Mouse (Mus musculus) hindbrain, embryonic 10.5 days (tissue): ENCODE measurements at regions not wholly inside any gene's neighbourhood (a gene's known extent, or its start where the extent isn't known, plus 50 kb on each side); places are given as distances from the start of the nearest gene placed in this dataset.

Experiments used
- DNase-seq: peaks from one replicate; pipeline ENCODE4 v3.0.0-alpha.2; 2017; ENCODE audit warnings: low spot score
- H3K27ac ChIP-seq: fragments of 300-500 bp; sonication (generic); 2 replicates; pipeline ENCODE4 v1.5.1; 2016; ENCODE audit warnings: mild to moderate bottlenecking, moderate library complexity
- H3K27me3 ChIP-seq: fragments of 300-500 bp; sonication (generic); 2 replicates; pipeline ENCODE4 v1.6.1; 2016; ENCODE audit warnings: mild to moderate bottlenecking; ENCODE audit not compliant: poor library complexity, insufficient read depth, severe bottlenecking
- H3K36me3 ChIP-seq: fragments of 300-500 bp; sonication (generic); 2 replicates; pipeline ENCODE4 v1.6.1; 2016; ENCODE audit warnings: mild to moderate bottlenecking, moderate library complexity
- H3K4me1 ChIP-seq: fragments of 300-500 bp; sonication (generic); replicated peaks from 2 replicates; pipeline ENCODE4 v1.6.1; 2016; ENCODE audit warnings: mild to moderate bottlenecking
- H3K4me3 ChIP-seq: fragments of 300-500 bp; sonication (generic); 2 replicates; pipeline ENCODE4 v1.5.1; 2016; ENCODE audit warnings: mild to moderate bottlenecking, moderate library complexity
- H3K9me3 ChIP-seq: fragments of 300-500 bp; sonication (generic); 2 replicates; pipeline ENCODE4 v1.6.1; 2016; ENCODE audit warnings: mild to moderate bottlenecking, moderate library complexity
- WGBS: fragments of 180-500 bp; shearing (Covaris S2); methylation state at CpG from one replicate; pipeline ENCODE4 v1.1.7; 2016; 5-methylcytosine and 5-hydroxymethylcytosine counted together

- 91% methylated on average over 6 of the region's 6 CpGs for WGBS
- H3K9me3 ChIP-seq, result no peaks in the 10 kb centered on the region
- H3K36me3 ChIP-seq, result no peaks in the 10 kb centered on the region
- H3K27ac ChIP-seq, result no peak overlapping the region
- 0 out of 2 replicates have a peak, but pooled peaks cover 4% of the 10 kb centered on the region for H3K27me3 ChIP-seq
- H3K4me3 ChIP-seq, result no peak overlapping the region
- no peak for DNase-seq
- peaks cover 52% of the 10 kb centered on the region for H3K4me1 ChIP-seq
Observed at GRCm38 (mm10) chr7:129983601-129984120, 392.0 kb downstream of the Wdr11 start.

- WGBS, result 77% methylated on average over 9 of the region's 9 CpGs
Observed at GRCm38 (mm10) chr7:129984367-129984766, 392.7 kb downstream of the Wdr11 start.

GRCm38 (mm10) chr7:129987119-129987665 is 395.5 kb downstream of the Wdr11 start:
- peak overlapping the region; percentile 23; the same call in 1 of the 2 replicates for H3K27ac ChIP-seq
- 59% methylated on average over 6 of the region's 6 CpGs for WGBS
- H3K4me3 ChIP-seq, result no peak overlapping the region
- 0 out of 2 replicates have a peak, but pooled peaks cover 4% of the 10 kb centered on the region for H3K27me3 ChIP-seq
- peaks cover 45% of the 10 kb centered on the region for H3K4me1 ChIP-seq
- no peaks in the 10 kb centered on the region for H3K9me3 ChIP-seq
- H3K36me3 ChIP-seq, result no peaks in the 10 kb centered on the region
- no peak for DNase-seq

More at GRCm38 (mm10) chr7:129984367-129984766, 392.7 kb downstream of the Wdr11 start:
- H3K27ac ChIP-seq, result 0 out of 2 replicates have a peak overlapping the region, but pooled peaks have one; percentile 12
- H3K4me3 ChIP-seq, result no peak overlapping the region
- no peaks in the 10 kb centered on the region for H3K36me3 ChIP-seq
- no peaks in the 10 kb centered on the region for H3K9me3 ChIP-seq
- H3K4me1 ChIP-seq, result peaks cover 49% of the 10 kb centered on the region
- H3K27me3 ChIP-seq, result 0 out of 2 replicates have a peak, but pooled peaks cover 4% of the 10 kb centered on the region
- DNase-seq, result no peak

- H3K27ac ChIP-seq, result no peak overlapping the region
- peaks cover 39% of the 10 kb centered on the region for H3K4me1 ChIP-seq
- DNase-seq, result no peak
Observed at GRCm38 (mm10) chr7:129987713-129988112, 396.1 kb downstream of the Wdr11 start.

GRCm38 (mm10) chr7:129993446-129994223 is 402.0 kb downstream of the Wdr11 start:
- Histone ChIP-seq H3K36me3 (no peaks in the 10 kb centered on the region), H3K4me3 (no peak overlapping the region), H3K9me3 (no peaks in the 10 kb centered on the region), H3K4me1 (peaks cover 7% of the 10 kb centered on the region; the same call in 1 of the 2 replicates), H3K27me3 (no peaks in the 10 kb centered on the region), H3K27ac (no peak overlapping the region)
- no peak for DNase-seq
- 79% methylated on average over 14 of the region's 14 CpGs for WGBS

More at GRCm38 (mm10) chr7:129987713-129988112, 396.1 kb downstream of the Wdr11 start:
- Histone ChIP-seq H3K36me3 (no peaks in the 10 kb centered on the region), H3K9me3 (no peaks in the 10 kb centered on the region), H3K4me3 (no peak overlapping the region), H3K27me3 (0 out of 2 replicates have a peak, but pooled peaks cover 4% of the 10 kb centered on the region)
- 65% methylated on average over 4 of the region's 4 CpGs for WGBS

- WGBS, result 85% methylated on average over 7 of the region's 7 CpGs
- no peaks in the 10 kb centered on the region for H3K36me3 ChIP-seq
- H3K27me3 ChIP-seq, result no peaks in the 10 kb centered on the region
- H3K4me3 ChIP-seq, result no peak overlapping the region
- peaks cover 13% of the 10 kb centered on the region for H3K4me1 ChIP-seq
- H3K27ac ChIP-seq, result no peak overlapping the region
- DNase-seq, result no peak
- no peaks in the 10 kb centered on the region for H3K9me3 ChIP-seq
Observed at GRCm38 (mm10) chr7:129995529-129995928, 403.9 kb downstream of the Wdr11 start.

- no peak overlapping the region for H3K4me3 ChIP-seq
- H3K36me3 ChIP-seq, result no peaks in the 10 kb centered on the region
- peaks cover 50% of the 10 kb centered on the region for H3K4me1 ChIP-seq
- no peaks in the 10 kb centered on the region for H3K27me3 ChIP-seq
- no peaks in the 10 kb centered on the region for H3K9me3 ChIP-seq
- DNase-seq, result peak; percentile 54
- WGBS, result 56% methylated on average over 10 of the region's 10 CpGs
- H3K27ac ChIP-seq, result 0 out of 2 replicates have a peak overlapping the region, but pooled peaks have one; percentile 40
Observed at GRCm38 (mm10) chr7:130001064-130001463, 409.4 kb downstream of the Wdr11 start.

- no peak overlapping the region for H3K27ac ChIP-seq
- no peak overlapping the region for H3K4me3 ChIP-seq
- WGBS, result 66% methylated on average over 12 of the region's 12 CpGs
- 0 out of 2 replicates have a peak, but pooled peaks cover 6% of the 10 kb centered on the region for H3K27me3 ChIP-seq
- no peaks in the 10 kb centered on the region for H3K36me3 ChIP-seq
- DNase-seq, result no peak
- no peaks in the 10 kb centered on the region for H3K9me3 ChIP-seq
- H3K4me1 ChIP-seq, result peaks cover 50% of the 10 kb centered on the region
Observed at GRCm38 (mm10) chr7:130002002-130002401, 410.3 kb downstream of the Wdr11 start.

GRCm38 (mm10) chr7:130005406-130005805 is 413.7 kb downstream of the Wdr11 start:
- WGBS, result 52% methylated on average over 10 of the region's 10 CpGs
- Histone ChIP-seq H3K4me3 (no peak overlapping the region), H3K27me3 (peaks cover 14% of the 10 kb centered on the region), H3K4me1 (peaks cover 59% of the 10 kb centered on the region), H3K9me3 (no peaks in the 10 kb centered on the region), H3K27ac (no peak overlapping the region), H3K36me3 (no peaks in the 10 kb centered on the region)
- DNase-seq, result no peak

- no peak for DNase-seq
- Histone ChIP-seq H3K27me3 (peaks cover 19% of the 10 kb centered on the region), H3K9me3 (no peaks in the 10 kb centered on the region), H3K4me3 (no peak overlapping the region), H3K36me3 (no peaks in the 10 kb centered on the region), H3K27ac (0 out of 2 replicates have a peak overlapping the region, but pooled peaks have one; percentile 12), H3K4me1 (peaks cover 49% of the 10 kb centered on the region)
- 30% methylated on average over 6 of the region's 6 CpGs for WGBS
Observed at GRCm38 (mm10) chr7:130007993-130008583, 416.4 kb downstream of the Wdr11 start.

- H3K4me1 ChIP-seq, result peaks cover 43% of the 10 kb centered on the region
- no peak for DNase-seq
- 53% methylated on average over 12 of the region's 12 CpGs for WGBS
- peaks cover 19% of the 10 kb centered on the region for H3K27me3 ChIP-seq
- H3K36me3 ChIP-seq, result no peaks in the 10 kb centered on the region
- no peak overlapping the region for H3K27ac ChIP-seq
- H3K4me3 ChIP-seq, result no peak overlapping the region
- H3K9me3 ChIP-seq, result no peaks in the 10 kb centered on the region
Observed at GRCm38 (mm10) chr7:130008591-130009418, 417.1 kb downstream of the Wdr11 start.

GRCm38 (mm10) chr7:130012067-130012466 is 420.4 kb downstream of the Wdr11 start:
- no peaks in the 10 kb centered on the region for H3K36me3 ChIP-seq
- no peaks in the 10 kb centered on the region for H3K9me3 ChIP-seq
- WGBS, result 79% methylated on average over 8 of the region's 8 CpGs

More at GRCm38 (mm10) chr7:130012067-130012466, 420.4 kb downstream of the Wdr11 start:
- no peak overlapping the region for H3K4me3 ChIP-seq
- peaks cover 33% of the 10 kb centered on the region for H3K4me1 ChIP-seq
- H3K27ac ChIP-seq, result no peak overlapping the region
- DNase-seq, result no peak
- peaks cover 14% of the 10 kb centered on the region for H3K27me3 ChIP-seq
